Mouse (Mus musculus): ENCODE results near the gene Spem2.

The Spem2 gene

DNA sequence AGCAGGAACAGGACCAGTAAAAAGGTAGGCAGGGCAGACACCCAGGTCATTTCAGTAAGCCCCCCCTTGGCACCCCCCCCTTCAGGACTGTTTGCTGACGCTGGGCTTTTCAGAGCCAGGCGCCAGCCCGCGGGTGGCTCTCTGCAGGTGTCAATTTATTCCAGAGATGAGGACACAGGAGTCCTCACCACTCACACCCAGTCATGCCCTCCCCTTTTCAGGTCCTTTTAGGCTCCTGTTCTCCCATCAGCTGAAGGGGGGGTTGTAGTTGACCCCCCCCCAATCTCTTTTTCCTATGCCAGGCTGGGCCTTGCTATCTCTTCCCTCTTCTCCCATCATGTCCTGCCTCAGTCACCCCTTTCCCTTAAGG is 17.7 kb upstream of the Spem2 start:
- no peak for DNase-seq (ENCODE audit: low read depth, low spot score)

DNA sequence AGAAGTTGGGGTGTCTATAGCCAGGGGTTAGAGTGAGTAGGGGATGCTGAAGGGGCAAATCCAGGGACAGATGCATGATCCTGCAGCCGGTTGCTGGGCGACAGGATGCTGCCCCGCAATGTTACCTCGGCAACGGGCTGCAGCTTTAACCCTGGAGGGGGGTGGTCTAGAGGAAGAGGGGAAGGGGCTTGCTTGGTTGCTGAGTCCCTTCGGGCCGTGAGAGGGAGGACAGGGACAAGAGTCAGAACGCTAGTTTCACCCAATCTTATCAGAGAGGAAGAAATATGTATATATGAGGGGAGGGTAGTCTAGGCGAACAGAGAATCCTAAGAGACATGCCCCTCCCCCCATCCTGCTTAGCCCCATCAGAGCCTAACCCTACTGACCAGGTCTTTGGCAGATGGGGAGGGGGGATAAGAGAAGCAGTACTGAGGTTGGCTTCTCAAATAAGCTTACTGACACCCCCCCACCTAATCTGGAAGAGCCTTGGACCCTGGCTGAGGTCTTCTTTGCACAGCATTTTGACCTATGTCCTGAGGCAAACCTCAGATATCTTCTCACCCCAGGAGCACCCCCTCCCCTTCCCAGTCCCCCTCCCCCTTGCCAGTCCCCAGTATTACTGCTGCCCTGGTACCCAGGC is 17.2 kb upstream of the Spem2 start:
- DNase-seq (ENCODE audit: low read depth, low spot score): no peak

DNA sequence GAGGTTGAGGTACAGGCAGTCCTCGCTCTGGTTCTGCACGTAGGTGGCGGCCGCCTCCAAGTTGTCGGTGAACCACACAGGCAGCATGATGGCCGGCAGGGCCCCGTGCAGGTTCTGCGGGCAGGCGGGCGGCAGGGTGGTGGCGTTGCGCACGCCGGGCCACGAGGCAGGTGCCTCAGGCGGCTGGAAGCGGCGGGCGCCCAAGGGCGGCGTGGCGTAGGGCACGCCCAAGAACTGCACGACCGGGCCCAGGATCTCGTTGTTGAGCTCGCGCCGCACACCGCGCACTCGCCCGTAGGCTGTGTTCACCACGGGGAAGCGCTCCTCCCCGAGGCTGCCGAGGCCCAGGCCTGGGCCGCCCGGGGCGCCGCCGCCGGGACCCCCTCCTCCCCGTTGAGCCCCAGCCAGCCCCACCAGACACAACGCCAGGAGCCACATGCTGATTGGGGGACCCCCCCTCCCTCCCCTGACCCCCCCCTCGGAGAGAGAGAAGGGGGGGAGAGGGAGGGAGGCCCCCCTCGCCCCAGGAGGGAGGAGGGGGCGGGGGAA is 15.8 kb upstream of the Spem2 start:
- DNase-seq (ENCODE audit: low read depth, low spot score): no peak

DNA sequence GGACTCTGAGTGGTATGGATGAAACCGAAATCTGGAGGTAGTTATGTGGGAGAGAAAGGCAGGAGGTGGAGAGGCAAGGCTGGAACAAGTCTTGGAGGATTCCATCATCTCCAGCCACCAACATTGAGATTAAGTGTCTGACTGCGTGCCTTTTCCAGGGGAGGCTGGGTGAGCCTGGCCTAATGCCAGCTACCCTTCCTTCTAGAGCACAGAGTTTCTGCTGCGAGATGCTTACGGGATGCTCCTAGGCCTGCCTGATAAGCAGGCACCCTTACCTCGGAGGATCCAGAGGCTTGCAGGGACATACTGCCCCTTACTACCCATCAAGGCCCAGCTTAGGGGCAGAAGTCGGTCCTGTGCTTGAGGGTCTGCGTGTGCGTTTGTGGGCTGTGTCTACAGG is 15.3 kb upstream of the Spem2 start:
- DNase-seq (ENCODE audit: low read depth, low spot score): no peak

DNA sequence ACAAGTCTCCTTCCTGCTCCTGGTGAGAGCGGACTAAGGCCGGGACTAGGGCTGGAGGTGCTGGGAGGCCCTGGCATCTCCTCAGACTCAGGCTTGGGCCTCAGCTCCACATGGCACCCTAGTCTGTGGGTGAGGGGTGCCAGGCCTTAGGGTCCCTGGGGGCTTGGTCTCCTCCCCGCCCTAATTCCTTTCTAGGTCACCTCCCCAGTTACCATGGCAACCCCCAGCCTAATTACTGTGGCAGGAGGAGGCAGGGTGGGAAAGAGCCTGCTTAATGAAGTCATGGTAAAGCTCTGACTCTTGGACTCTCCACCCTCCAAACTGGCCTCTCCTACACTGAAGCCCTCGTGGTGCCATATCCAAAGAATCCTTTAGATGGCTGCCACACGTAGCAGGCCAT is 10.6 kb upstream of the Spem2 start:
- no peak for DNase-seq (ENCODE audit: low read depth, low spot score)

DNA sequence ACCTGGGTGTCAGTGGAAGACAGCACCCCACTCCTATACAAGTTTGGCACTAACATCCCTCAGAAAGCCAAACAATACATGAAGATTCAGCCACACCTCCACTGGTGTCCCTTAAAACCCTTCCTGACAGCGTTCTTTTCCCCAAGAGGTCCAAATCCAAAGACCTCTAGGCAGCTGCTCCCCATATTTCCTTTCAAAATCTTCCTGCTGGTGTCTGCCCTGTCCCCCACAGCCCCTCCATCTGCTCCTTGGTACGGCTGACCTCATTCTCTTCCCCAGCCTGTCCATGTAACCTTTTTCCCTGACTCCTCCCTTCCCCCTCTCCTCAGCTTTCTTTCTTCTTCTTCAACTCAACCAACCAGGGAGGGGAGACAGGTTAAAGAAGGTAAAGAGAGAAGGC is 5.2 kb upstream of the Spem2 start:
- no peak for DNase-seq (ENCODE audit: low read depth, low spot score)

DNA sequence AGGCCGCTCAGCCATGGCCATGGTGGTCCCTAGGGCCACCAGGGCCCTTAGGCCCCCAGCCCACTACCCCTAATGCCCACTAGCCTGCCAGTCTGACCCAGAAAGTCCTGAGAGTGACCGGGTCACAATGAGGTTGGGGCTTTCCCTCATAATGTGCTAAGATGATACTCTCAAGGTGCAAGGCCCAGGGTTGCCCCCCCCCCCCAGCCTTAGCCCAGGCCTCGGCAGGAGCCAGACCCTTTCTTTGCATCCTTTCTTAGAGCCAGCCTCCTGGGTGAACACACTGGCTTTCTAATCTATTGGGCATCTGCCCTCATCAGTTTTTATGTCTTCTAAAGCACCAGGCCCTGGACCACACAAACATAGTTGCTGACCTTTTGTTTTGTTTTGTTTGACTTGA is 3.8 kb upstream of the Spem2 start, which contains the start of gene Spem1:
Gene Spem1 (minus strand): TSS at position 101 of the 400 bp plus-strand sequence.
- DNase-seq (ENCODE audit: low read depth, low spot score): no peak

DNA sequence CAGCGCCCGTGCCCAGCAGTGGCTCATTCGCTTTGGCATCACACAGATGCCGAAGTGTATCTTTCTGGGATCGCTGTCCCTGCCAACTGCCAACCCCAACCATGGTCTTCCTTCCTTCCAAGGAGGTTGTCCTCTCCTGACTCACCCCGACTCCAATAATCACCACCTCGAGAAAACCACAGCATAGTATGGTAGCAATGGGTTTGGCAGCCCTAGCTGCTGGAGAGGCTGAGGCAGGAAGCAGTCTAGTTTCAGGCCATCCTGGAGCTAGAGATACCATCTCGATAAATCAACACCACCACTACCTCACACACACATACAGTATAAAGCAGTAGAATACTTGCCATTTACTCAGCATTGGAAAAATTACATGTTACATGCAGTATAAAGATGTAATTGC is 606 bp upstream of the Spem2 start:
- no peak for DNase-seq (ENCODE audit: low read depth, low spot score)

DNA sequence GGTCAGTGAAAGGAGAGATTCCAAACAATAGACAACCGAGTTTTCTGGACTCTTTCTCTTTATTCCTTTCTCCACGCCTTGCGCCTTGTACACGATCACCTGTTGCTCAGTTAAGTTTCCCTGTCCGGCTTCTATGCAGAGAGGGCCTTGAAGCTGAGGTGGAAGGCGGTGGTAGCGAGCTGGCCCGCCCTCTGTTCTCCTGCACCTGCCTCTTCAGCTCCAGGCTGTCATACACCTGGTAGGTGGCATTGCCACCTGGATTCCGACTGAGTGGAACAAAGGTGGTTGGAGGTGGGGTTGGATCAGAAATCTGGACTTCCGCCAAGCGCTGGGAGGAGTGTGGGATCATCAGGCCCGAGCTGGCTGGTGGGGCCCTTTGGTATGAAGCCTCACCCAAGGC is 1.7 kb downstream of the Spem2 start:
- DNase-seq (ENCODE audit: low read depth, low spot score): no peak

DNA sequence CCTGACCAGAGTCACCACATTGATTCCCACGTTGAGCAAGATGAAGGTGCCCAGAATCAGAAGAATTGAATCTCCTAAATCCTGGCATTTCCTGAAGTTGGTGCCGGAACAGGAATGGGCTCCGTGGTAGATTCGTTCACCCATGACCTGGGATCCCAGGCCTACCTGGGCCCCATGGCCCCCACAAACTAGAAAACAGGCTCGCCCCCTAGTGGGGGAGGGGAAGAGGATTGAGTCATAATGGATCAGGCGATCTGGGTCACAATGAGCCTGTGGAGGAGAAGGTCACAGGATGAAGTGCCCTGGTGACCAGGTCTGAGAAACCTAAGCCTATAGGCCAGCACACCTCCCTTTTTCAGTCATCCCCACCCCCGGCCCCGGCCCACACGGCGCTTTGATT is 3.1 kb downstream of the Spem2 start, which contains the start of gene Gm39566:
Gene Gm39566 (minus strand): TSS at position 144 of the 400 bp plus-strand sequence.
- DNase-seq (ENCODE audit: low read depth, low spot score): no peak

DNA sequence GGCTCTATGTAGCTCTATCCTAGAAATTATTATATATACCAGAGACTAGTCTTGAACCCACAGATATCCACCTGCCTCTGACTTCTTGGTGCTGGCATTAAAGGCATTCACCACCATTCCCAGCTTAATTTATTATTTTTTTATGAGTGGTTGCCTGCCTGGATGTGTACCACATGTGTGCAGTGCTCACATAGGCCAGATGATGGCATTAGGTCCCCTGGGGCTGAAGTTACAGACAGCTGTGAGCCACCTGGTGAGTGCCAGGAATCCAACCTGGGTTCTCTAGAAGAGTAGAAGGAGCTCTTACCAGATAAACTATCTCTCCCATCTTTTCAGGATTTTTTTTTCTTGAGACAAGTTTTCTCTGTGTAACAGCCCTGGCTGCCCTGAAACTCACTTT is 8.0 kb downstream of the Spem2 start:
- no peak for DNase-seq (ENCODE audit: low read depth, low spot score)

DNA sequence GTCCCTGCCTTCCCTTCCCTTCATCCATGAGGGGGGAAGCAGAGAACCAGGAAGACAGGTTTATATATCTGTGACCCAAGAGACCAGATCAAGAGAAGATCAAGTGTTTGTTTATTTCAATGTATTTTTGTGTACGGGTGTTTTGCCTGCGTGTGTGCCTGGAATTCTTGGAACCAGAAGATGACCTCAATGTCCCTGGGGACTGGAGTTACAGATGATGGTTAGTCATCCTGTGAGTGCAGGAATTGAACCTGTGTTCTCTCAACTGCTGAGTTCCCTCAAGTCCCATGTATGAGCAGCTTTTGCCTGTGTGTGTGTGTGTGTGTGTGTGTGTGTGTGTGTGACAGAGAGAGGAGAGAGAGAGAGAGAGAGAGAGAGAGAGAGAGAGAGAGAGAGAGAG is 10.6 kb downstream of the Spem2 start:
- no peak for DNase-seq (ENCODE audit: low read depth, low spot score)

DNA sequence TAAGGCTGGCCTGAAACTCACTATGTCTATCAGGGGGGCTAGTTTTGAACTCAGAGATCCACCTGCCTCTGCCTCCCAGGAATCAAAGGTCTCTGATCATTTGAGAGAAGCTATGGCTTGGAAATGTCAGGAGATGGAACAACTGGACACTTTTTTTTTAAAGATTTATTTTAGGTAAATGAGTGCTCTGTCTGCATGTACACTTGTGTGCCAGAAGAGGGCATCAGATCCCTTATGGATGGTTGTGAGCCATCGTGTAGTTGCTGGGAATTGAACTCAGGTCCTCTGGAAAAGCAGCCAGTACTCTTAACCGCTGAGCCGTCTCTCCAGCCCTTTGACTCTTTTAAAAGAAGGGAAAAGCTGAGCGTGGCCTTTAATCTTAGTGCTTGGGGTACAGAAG is 11.9 kb downstream of the Spem2 start:
- DNase-seq (ENCODE audit: low read depth, low spot score): no peak

DNA sequence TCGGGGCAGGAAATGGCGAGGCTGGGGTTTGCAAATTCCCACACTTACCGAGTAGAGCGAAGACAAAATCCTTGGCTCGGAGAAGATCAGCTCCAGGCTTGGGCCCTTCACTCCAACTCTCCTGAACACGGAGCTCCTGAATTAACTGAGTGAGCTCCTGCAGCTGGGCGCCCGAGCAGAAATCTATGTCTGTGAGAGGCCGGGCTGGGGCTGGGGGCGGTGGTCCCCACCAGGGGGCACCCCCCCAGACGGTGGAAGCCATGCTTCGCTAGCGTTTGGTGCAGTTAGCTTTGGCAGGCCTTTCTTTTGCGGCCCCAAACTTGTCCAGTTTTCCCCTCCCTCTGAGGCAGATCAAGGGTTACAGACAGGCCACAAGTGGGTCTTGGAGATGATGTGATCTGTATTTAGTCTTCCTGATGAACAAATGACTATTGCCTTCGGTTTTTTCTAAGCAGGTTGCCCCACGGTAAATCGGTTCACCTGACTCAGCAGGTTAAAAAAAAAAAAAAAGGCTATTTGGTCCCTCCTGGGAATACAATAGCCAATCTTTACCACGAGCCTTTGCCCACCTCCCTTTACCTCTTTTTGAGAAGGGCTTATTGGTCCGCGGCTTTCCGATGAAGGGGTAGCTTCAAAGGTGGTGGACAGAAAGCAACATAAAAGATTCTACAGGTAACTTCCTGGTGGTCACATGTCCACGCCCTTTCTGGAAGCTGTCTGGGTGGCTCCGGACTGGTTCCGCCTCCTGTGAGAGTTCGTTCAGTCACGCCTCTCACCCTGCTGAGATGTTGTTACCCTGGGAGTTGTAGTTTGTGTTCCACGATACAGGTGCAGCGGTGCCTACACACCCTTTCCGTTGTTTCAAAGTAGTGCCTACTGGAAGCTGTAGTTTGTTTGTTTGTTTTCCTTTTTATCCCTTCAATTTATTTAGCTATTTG is 13.0 kb downstream of the Spem2 start, which contains the start of gene Tmem102:
Gene Tmem102 (minus strand): TSS at position 653 of the 938 bp plus-strand sequence.
- no peak for DNase-seq (ENCODE audit: low read depth, low spot score)

DNA sequence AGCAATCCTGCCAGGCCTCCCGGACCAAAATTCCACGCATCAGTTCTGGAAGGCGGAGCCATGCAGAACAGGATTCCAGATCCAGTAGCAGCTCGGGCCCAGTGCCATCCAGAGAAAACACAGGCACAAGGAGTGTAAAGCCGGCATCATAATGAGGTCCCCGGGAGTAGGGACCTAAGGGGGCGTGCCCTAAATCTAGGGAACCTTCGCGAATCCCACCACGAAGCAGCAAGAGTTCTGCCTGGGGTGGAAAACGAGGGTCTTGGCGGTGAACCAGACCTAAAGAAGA is 13.7 kb downstream of the Spem2 start:
- no peak for DNase-seq (ENCODE audit: low read depth, low spot score)

DNA sequence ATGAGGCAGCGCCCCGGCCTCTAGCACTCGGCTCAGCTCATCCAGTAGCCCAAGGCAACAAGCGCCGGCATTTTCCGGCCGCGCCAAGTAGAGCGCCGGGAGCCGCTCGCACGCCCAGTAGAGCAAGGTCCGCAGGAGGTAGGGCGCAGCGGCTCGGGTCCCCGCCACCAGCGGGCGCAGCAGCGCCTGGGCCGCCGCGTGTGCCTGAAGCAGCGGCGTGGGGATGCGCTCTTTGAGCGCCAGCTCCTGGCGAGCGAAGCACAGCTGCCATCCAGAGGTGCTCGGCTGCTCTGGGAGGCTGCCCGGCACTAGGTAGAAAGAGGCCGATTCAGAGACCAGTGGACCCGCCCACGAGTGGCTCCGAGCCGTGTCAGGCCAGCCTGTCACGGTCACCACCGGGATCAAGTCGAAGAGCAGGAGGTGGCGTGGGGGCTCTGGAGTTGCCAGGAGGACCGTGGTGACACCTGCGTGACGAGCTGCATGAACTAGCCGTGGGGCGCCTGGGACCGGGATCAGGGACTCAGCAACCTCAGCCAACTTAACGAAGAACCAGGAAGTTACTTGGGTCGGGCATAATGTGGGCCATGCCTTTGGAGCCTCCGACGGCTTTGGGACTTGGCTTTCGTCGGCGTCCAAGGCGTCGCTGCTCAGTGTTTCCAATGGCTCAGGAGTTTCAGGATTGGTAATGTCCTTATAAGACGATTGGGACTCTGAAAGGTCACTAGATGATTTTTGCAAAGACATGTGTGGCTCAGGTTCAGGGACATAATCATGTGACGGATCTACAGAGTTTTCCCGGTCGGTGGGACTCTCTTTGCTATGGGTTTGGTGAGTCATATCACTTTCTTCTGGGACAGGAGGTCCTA is 14.2 kb downstream of the Spem2 start:
- no peak for DNase-seq (ENCODE audit: low read depth, low spot score)

DNA sequence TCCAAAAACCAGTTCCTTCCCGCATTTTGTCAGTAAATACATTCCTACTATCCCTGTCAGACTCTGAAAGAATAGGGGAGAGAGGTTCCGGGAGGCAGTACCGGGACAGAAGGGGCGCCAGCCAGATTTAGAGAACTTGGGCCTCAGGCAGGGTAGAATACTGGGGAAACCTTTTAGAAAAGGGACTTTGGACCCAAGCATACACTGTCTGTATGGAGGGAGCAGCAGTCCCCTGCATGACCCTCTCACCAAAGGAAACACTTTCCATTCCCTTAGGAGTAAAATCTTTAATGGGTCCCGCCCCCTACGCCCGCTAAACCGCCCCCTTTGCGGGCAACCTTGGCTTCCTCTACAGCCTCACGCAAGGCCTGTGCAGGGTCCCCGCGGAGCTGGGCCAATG is 14.9 kb downstream of the Spem2 start:
- no peak for DNase-seq (ENCODE audit: low read depth, low spot score)

DNA sequence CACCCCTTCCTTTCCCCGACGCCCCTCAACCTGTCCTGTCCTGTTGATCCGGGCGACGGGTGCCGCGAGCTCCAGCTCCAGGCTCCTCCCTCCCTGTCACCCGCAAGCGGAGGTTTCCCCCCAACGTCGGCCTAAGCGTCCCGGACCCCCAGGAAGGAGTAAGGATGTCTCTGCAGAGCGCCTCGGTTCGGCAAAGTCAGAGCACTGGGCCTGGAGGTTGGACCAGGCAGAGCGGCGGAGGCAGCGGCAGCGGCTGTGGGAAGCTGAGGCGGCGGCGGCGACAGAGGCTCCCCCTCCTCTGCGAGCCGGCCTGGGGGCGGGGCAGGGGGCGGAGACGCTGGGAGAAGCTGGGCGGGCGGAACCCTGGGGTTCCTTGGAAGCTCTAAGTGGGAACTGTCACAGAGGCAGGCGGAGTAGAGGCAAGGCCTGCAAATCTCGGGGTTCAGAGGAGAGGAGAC is 15.6 kb downstream of the Spem2 start:
- peak; percentile 61 for DNase-seq (ENCODE audit: low read depth, low spot score)

DNA sequence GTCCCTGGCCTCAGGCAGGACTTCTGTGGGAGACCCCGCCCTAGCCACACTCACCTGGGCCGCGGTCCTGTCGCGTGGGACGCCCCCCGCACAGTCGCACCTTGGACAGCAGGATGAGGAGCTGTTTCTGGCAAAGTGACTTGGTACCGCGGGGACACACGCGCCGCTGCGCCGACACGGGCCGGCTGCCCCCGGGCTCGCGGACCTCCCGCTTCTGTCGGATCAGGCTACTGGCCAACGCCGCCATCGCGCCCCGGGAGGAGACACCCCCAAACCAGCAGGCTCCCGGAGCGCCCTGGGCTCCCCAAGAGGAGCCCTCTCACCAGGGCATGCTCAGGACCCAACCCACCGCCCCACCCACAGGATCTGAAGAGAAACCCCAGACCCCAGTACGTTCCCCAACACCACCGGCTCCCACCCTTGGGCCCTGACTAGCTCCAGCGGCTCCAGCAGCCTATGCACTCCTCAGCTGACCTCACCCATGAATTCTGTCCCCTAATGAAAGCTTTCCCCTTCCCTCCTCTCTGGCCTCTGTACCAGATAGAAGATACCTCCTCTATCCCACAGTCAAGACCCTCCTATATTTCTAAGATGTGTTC is 16.8 kb downstream of the Spem2 start, which contains the start of gene Fgf11:
Gene Fgf11 (minus strand): TSS at position 479 of the 599 bp plus-strand sequence.
- no peak for DNase-seq (ENCODE audit: low read depth, low spot score)

DNA sequence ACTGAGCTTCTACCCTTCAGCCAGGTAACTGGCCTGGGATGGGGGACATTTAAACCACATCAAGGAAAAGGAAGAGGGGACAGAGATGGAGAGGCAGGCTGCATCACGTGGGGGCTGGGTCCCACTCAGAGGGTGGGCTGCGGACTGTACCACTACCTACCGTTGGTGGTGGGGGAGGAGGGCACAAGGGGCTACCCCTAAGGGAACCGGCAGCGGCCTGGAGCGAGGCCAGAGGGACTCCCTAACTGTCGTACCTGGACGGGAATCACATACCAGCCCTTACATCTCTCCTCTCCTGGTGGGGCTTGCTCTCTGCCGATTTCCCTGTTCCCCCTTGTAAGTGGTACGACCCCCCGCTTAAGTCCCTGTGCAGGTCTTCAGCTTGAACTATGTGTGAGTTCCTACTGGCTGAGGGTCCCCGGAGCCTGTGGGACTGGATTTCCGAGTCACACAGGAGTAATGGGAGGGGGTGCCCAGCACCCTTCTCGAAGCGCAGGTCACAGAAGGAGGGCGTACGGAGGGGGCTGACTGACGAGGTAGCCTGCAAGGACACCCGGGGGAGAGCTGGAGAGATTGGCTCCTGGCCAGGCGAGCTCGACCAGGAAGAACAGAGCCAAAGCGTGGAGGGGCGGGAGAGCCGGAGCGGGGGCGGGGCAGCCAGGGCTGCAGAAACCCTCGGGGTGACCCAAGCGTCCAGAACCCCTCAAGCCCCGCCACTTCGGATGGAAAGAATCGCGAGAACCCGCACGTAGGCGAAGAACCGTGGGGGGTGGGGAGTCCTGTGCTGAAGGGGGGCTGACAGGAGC is 17.7 kb downstream of the Spem2 start:
- no peak for DNase-seq (ENCODE audit: low read depth, low spot score)

DNA sequence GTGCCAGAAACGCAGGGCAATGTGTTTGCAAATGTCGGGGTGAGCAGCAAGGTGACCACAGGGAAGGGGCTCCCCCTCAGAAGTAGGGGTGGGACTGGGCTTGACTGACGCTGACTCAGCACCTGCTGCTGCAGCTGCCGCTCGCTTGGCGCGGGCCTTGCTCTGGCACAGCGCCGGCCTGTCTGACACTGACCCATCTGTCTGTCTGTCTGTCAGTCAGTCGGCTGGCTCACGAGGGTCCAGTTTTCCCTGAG is 18.2 kb downstream of the Spem2 start:
- no peak for DNase-seq (ENCODE audit: low read depth, low spot score)
